Mouse (Mus musculus): Measurements from ENCODE around the gene Ranbp6.

The Ranbp6 gene

DNA sequence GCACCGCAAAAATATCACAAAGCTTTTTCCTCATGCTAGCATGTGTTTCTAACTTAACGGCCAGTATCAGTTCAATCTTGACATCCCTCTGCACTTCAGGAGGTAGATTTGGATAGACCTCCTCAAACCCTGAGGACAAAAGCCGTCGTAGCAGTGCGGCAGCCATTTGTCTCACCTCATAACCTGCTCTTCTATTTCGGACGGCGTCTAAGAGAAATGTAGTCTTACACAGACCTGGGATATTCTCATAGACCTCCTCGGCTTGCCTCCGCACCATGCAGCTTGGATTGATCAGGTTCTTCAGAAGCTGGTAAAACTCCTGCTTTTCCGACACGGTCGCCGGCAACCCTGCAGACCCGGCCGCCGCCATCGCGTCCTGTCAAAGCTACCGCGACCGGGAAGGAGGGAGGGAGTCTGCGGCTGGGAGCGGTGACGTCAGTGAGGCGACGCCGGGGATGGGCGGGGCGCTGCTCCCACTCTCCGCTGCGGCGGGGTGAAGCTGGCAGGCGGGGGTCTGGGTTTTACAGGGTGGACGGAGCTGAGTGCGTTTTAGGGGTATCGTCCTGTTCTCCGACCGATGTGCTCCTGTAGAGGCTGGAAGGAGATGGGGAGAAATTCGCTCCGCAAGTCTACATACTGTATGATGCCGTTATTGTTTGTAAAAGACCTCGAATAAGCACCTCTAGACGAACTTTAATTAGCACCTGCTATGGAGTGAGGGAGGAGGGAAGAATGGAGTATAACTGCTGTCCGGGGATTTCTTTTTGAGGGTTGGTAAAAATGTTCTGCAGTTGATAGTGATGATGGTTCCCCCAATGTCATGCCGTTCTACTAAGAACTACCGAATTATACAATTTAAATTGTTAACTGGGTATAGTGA lies at the start of gene Ranbp6:
TSS of gene Ranbp6 (minus strand) at position 394 of the 880 bp plus-strand sequence.
- in situ Hi-C loops (cut with MboI; ENCODE audit: low pct_unique_long_range_greater_than_20kb in 1 of 2, low sequenced_read_pairs in 2 of 2, unreplicated experiment in 1 of 2): no loop called here

DNA sequence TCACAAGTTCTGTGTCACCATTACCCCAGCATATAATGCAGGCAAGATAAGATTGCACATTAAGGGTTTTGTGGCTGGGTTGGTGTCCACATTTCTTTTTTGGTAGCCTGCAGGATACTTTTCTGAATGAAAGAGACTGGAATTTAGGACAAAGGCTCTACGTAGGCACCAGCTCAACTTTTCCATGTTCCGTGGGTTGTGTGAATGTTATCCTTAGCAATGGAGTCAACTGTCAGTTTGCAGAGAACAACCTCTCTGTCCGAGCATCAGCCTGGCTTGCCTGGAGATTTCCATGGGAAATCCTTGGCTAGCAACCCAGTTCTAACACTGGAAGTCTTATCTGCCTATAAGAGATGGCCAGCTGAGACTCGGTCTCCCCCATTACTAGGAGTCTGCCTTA lies 48.0 kb upstream of the Ranbp6 start:
- in situ Hi-C loops (cut with MboI; ENCODE audit: low pct_unique_long_range_greater_than_20kb in 1 of 2, low sequenced_read_pairs in 2 of 2, unreplicated experiment in 1 of 2): no loop called here

DNA sequence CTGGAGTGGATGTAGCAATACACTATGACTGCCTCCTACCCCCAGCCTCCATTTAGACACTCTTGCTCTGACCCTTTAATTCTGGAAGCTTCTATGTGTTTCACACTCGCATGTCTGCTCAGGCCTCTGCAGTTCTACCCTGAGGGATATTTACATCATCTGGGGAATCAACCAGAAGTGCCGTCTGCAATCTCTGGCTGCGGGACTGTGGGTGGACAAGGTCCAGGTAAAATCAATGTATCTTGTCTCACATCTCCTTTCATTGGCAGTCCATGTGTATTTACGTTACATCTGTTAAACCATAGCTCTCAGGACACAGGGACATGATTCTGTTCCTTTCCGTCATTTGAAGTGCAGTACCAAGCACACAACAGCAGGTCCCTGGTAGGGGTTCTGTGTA lies 44.5 kb upstream of the Ranbp6 start:
- in situ Hi-C loops (cut with MboI; ENCODE audit: low pct_unique_long_range_greater_than_20kb in 1 of 2, low sequenced_read_pairs in 2 of 2, unreplicated experiment in 1 of 2): no loop called here

DNA sequence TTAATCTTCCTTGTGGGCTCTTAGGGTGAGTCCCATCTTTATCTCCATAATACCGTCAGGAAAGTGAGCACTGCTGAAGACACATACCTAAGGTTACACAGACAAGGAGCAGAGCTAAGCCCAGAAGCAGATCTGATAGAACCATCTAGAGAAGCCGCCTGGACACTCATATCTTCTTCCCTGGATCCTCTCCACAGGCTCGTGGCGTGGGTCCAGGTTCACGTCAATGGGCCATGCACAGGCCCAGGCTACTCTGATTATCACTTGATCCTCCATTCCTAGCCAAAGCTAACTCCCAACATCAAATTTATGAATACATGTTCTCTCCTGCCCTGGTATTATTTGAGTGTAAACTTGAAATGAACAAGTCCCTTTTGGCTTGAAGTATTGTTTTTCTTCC lies 40.9 kb upstream of the Ranbp6 start:
- in situ Hi-C loops (cut with MboI; ENCODE audit: low pct_unique_long_range_greater_than_20kb in 1 of 2, low sequenced_read_pairs in 2 of 2, unreplicated experiment in 1 of 2): no loop called here

DNA sequence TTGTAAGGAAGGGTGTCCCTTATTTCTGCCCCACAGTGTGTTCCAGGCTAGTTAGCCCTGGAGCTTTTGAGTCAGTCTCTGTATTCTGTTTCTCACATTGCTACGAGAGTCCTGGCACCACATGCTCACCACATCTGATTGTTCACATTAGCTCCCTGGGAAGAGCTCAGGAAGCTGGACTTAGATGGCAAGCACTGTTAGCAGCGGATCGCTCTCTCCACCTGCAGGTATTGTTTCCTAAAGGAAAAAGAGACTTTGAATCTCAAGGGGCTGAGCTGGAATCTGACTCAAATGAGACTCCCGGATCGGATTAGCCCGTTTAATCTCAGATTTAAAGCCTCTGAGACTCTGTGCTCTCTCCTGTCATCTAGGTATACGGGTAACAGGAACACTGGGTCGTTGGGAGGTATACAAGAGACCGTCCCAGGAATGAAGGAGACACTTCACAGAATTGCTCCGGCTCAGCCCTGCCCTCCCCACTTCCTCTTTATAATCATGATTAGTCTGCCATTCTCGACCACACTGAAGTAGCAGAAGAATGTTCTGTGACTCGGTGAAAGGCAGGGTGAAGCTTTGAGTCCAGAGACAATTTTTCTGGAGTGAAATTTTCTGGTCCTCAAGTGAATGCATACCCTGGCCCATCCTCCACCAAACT lies 38.4 kb upstream of the Ranbp6 start:
- in situ Hi-C loops (cut with MboI; ENCODE audit: low pct_unique_long_range_greater_than_20kb in 1 of 2, low sequenced_read_pairs in 2 of 2, unreplicated experiment in 1 of 2): no loop called here

DNA sequence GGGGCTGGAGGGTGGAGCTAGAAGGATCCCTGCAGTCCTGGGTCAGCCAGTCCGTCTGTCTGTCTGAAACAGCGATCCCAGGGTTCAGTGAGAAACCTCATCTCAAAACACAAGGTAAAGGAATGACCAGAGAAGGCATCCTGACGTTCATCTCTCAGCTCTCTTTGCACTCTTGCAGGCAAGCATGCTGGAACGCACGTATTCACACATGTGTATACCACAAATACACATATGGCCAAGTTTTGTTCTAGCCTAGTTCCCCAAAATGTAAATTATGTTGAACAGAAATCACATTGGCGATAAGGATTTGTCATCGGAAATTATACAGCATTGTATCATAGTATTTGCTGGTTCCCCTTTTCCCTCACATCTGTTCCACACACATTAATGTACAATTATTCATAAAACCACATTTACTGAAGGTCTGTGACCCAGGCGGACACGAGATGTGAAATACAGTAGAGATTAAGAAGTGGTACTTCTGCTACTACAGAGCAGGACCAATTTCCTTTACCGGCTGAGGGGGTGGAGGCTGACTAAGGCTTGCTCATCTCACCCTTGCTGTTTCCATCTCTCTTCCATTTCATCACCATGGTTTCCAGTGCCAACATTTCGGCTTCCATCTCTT lies 37.3 kb upstream of the Ranbp6 start:
- in situ Hi-C loops (cut with MboI; ENCODE audit: low pct_unique_long_range_greater_than_20kb in 1 of 2, low sequenced_read_pairs in 2 of 2, unreplicated experiment in 1 of 2): no loop called here

DNA sequence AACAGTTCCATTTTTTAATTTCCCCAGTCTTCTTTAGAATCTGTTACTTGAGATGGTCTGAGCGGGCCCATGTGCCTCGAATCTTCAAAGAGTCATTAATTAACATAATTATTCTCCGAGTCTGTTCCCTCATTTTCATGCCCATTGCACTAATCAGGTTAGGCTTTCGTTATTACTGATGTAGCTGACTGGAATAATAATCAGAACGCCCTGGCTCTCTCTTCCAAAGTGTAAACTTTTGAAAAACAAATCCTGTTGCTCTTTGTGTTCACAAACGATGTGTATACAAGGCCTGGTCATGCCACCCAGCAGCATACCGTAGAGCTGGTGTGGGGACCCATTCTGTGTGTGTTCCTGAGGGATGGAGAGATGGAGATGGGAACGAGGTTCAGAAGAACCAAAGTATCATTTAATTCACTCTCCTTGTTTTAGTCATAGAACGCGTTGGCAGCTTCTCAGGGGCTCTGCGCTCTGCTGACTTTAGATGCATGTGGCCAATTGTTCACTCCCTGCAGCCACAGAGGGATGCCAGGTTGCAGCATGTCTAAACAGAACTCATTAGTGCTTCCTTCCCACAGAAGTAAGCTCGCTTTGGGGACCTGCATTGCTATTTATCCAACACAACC lies 31.4 kb upstream of the Ranbp6 start:
- in situ Hi-C loops (cut with MboI; ENCODE audit: low pct_unique_long_range_greater_than_20kb in 1 of 2, low sequenced_read_pairs in 2 of 2, unreplicated experiment in 1 of 2): no loop called here

DNA sequence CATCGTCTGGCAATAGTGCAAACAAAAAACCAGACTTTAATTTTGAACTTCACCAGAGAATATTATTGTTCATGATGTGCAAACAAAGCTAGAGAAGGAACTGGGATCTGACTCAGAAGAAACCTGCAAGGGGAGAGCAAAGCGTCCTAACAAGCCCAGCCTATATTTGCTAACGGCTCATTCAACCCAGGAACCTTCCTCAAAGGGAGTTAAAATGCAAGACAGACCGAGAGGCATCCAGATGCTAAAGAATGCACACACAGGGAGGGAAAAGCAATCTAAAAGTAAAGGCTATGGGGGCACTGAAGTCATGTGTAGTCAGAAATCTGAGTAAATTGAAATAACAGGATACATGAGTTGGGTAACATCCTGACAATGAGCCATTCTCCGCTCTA lies 30.9 kb upstream of the Ranbp6 start:
- in situ Hi-C loops (cut with MboI; ENCODE audit: low pct_unique_long_range_greater_than_20kb in 1 of 2, low sequenced_read_pairs in 2 of 2, unreplicated experiment in 1 of 2): no loop called here

DNA sequence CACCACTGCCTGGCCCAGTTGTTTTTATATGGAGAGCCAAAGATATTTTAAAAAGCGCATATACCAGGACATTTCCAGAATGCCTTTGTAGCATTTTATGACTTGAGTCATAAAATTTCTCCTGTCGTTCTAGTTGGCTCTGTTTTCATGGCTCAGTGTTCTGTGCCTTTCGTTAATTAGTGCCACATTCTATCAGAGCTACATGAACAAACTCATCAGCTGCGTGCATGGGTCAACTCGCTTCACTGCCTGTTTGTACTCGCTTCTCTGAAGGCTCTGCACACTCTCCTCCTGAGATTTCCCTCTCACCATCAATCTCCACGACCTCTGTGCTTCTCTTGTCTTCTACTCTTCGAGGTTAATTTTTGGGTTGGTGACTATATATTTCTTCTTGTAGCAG lies 30.2 kb upstream of the Ranbp6 start:
- in situ Hi-C loops (cut with MboI; ENCODE audit: low pct_unique_long_range_greater_than_20kb in 1 of 2, low sequenced_read_pairs in 2 of 2, unreplicated experiment in 1 of 2): no loop called here

DNA sequence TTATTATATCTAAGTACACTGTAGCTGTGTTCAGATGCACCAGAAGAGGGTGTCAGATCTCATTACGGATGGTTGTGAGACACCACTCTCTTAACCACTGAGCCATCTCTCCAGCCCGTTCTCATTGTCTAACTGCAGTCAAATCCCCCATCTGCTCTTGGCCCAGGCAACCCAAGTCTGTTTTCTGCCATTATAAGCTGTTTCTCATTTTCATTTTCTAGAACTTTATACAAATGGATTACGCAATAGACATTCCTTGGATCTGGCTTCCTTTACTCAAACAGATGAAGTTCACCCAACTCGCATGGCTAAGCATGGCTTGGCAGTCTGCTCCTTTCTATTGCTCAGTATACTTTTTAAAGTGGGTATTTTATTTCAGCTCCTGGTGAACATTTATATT lies 27.9 kb upstream of the Ranbp6 start:
- in situ Hi-C loops (cut with MboI; ENCODE audit: low pct_unique_long_range_greater_than_20kb in 1 of 2, low sequenced_read_pairs in 2 of 2, unreplicated experiment in 1 of 2): no loop called here

DNA sequence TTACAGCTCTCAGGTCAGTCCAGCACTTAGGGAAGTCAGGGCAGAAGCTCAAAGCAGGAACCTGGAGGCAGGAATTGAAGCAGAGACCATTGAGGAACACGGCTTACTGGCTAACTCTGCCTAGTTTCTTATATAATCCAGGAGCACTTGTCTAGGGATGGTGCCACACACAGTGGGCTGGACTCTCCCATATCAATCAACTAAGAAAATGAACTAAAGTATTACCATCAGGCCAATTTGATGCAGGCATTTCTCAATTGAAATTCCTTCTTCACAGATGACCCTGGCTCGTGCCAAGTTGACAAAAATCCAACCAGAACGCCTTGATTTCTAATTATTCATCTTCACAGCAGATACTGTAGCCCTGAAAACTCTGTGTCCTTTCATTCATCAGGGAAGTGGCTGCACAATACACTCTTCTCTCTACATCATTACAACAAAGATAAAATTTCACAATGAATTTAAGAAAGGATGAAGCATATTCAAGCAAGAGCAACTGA lies 25.9 kb upstream of the Ranbp6 start:
- in situ Hi-C loops (cut with MboI; ENCODE audit: low pct_unique_long_range_greater_than_20kb in 1 of 2, low sequenced_read_pairs in 2 of 2, unreplicated experiment in 1 of 2): no loop called here

DNA sequence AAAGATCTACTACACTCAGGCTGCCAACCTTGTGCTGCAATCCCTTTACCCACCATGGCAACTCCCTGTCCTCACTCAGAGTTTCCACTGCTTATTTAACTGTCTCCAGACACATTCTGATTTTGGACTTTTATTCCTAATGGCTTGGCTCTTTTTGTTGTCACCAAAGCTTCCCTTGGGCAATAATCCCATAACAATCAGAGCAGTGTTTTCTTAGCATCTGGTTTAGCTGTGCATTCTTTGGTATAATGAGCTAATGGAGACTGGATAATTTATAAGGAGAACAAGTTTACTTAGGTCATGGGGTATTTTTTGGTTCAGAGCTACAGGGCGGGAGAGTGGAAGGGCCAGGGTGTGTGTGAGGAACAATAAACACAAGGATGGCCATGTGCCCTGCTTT lies 25.4 kb upstream of the Ranbp6 start:
- in situ Hi-C loops (cut with MboI; ENCODE audit: low pct_unique_long_range_greater_than_20kb in 1 of 2, low sequenced_read_pairs in 2 of 2, unreplicated experiment in 1 of 2): no loop called here

DNA sequence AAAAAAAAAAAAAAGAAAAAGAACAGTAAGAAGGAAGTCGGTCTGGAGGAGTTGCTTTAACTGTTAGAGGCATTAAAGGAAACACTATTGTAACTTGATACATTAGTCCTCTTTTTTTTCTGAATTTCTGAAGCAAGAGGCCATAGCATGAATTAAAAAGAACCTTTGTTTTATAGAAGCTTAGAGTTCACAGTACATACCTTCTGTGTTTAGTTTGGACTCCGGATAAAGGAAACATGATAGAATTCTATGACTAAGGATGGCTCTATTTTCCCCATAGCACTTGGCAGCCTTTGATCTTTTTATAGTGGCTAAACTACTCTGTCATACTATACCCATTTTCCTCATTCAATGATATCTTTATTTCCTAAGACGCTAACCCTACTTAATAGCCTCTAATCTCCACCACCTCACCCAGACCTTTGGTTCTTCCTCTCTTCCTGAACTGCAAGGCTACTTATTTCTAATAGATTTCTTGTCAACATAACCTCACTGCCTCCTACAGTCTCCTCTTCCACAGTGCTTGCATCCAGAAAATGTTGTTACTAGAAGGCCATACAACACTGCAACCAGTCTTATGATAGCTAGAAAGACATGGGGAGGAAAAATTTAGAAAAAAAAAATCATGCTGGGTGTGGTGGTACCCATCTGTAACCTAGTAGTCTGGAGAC lies 22.7 kb upstream of the Ranbp6 start:
- in situ Hi-C loops (cut with MboI; ENCODE audit: low pct_unique_long_range_greater_than_20kb in 1 of 2, low sequenced_read_pairs in 2 of 2, unreplicated experiment in 1 of 2): no loop called here

DNA sequence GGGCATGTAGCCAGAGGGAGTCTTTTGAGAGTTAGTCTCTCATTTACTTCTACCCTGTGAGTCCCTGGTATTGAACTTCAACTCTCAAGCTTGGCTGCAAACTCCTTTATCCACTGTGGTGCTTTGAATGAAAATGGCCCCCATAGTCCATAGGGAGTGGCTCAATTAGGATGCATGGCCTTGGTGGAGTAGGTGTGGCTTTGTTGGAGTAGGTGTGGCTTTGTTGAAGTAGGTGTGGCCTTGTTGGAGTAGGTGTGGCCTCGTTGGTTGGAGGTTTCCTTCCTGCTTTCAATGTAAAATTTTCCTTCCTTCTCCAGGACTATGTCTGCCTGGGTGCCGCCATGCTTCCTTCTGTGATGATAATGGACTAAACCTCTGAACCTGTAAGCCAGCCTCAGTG lies 18.1 kb upstream of the Ranbp6 start:
- in situ Hi-C loops (cut with MboI; ENCODE audit: low pct_unique_long_range_greater_than_20kb in 1 of 2, low sequenced_read_pairs in 2 of 2, unreplicated experiment in 1 of 2): no loop called here

DNA sequence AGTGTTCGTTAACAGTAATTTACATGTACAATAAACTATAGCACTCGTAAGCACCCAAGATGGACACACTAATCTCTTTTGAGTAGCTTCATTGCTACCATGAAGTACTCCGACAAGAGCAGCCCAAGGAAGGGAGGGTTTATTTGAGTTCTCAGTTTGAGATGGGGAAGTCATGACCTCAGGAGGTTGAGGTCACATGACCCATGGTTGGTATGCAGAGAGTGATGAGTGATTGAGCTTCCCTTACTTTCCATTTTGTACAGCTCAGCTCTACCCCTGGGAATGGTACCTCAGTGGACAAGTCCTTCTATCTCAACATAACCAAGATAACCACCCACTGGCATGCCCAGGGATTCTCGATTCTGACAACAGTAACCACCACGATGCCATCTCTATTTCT lies 15.8 kb upstream of the Ranbp6 start:
- in situ Hi-C loops (cut with MboI; ENCODE audit: low pct_unique_long_range_greater_than_20kb in 1 of 2, low sequenced_read_pairs in 2 of 2, unreplicated experiment in 1 of 2): loop anchor here in 1 of 2 experiments (10.0 kb wide), 1 partner anchor 206 kb away; the partner anchor contains the start of gene Uhrf2

DNA sequence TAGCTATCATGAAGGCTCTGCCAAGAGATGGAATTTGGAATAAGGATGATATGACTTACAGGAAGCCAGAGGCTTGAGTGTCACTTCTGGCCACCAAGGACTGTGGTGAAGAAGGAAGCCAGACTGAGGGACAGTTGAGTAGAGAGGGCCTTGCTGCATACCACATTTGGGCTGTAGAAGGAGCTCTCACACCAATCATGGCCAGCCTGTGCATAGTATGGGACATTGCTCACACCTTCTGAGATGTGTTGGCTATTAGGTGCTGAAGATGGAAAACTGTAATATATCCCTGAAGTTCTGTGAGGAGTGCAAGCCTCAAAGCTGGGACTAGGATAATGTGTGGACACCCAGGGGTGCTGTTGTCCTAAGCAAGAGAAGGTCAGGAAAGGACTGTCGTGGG lies 13.9 kb upstream of the Ranbp6 start:
- in situ Hi-C loops (cut with MboI; ENCODE audit: low pct_unique_long_range_greater_than_20kb in 1 of 2, low sequenced_read_pairs in 2 of 2, unreplicated experiment in 1 of 2): loop anchor here in 1 of 2 experiments (10.0 kb wide), 1 partner anchor 208 kb away; the partner anchor contains the start of gene Uhrf2

DNA sequence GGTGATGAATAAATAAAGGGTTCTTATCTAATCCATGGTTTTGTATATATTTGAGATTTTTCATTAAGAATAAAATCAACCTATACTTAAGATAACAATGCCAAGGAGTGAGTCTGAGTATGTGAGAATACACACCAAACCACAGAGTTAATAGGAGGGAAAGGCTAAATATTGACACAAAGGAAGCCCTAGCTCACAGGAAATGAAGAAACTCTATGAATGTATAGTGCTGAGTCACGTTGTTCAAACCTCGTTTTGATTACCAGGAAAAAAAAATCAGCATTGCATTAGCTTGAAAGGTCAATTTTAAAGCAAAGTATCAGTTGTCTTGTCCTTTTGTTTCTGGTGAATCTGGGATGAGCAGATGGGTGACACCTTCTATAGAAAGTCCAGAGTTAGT lies 12.2 kb upstream of the Ranbp6 start:
- in situ Hi-C loops (cut with MboI; ENCODE audit: low pct_unique_long_range_greater_than_20kb in 1 of 2, low sequenced_read_pairs in 2 of 2, unreplicated experiment in 1 of 2): loop anchor here in 1 of 2 experiments (10.0 kb wide), 1 partner anchor 210 kb away; the partner anchor contains the start of gene Uhrf2

DNA sequence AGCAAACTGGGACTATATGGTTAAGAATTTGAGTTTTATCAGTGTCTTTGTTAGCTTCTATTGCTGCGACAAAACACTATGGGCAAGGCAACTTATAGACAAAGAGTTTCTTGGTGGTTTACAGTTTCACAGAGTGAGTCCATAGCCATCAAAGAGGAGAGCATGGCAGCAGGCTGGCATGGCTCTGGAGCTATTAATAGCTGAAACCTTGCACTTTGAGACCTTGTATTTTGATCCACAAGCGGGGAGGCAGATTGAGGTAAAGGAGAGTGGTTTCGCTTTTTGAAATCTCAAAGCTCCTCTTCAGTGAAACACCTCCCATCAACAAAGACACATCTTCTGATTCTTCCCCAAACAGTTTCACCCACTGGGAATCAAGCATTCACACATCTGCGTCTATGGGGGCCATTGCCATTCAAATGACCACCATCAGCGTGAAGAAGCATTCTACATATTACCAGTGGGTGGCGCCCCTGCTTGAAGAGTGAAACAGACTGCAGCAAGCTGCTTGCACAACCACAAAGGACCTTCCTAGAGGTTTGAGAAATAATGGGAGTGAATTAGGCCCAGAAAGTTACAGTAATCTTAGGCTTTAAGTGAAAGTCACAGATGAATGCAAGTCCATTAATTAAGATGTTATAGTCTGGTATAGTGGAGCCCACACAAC lies 11.4 kb upstream of the Ranbp6 start:
- in situ Hi-C loops (cut with MboI; ENCODE audit: low pct_unique_long_range_greater_than_20kb in 1 of 2, low sequenced_read_pairs in 2 of 2, unreplicated experiment in 1 of 2): loop anchor here in 1 of 2 experiments (10.0 kb wide), 1 partner anchor 211 kb away; the partner anchor contains the start of gene Uhrf2

Data from mouse embryonic stem cell (cell line).